Mouse (Mus musculus) layer of hippocampus, adult 2 months (tissue): Measurements from ENCODE around the gene Uimc1. TPM values are rescaled to one million over a fixed set of nuclear protein-coding genes. Genes with fewer than 3 reads are reported as not detected.
A peak's percentile ranks its signal among the peaks of the same experiment; 100 is the strongest.

Experiments
- DNase-seq, 2 experiments: peaks; one replicate each; pipeline ENCODE4 v3.0.0; 2022; ENCODE audit warnings: low spot score in 2 of 2
- H3K27ac ChIP-seq: fragments of 200-600 bp; 2 replicates; pipeline ENCODE4 v1.8.1; 2022
- H3K4me3 ChIP-seq: fragments of 200-600 bp; 2 replicates; pipeline ENCODE4 v1.8.1; 2022; ENCODE audit warnings: mild to moderate bottlenecking
- CTCF ChIP-seq: fragments of 200-600 bp; conservative IDR thresholded peaks from 2 replicates; pipeline ENCODE4 v1.8.1; 2022; ENCODE audit warnings: antibody characterized with exemption, mild to moderate bottlenecking, moderate library complexity
- long read RNA-seq, 2 experiments: library from polyadenylated mRNA; stranded (forward); transcript quantifications; one replicate each; pipeline ENCODE4 v2.0.0; 2021; ENCODE audit warnings: borderline mapping rate in 2 of 2
- total RNA-seq, 2 experiments: library from RNA; stranded (reverse); gene quantifications; 2 replicates each; pipeline ENCODE4 v1.2.3; 2021

The Uimc1 gene
- total RNA-seq: 10 to 100 TPM; 27.9 to 28.5 TPM
- long read RNA-seq, experiment 1, partial matches to known transcripts: 1 of 13 reads
- long read RNA-seq, experiment 1, other reads (novel, unspliced or antisense): 8 of 13 reads
- long read RNA-seq, experiment 2, partial matches to known transcripts: 2 of 10 reads
- long read RNA-seq, experiment 2, other reads (novel, unspliced or antisense): 4 of 10 reads

- peak within 1 kb of the TSS; percentile 81 for H3K4me3 ChIP-seq
- H3K27ac ChIP-seq: peak within 1 kb of the TSS; percentile 91
- DNase-seq: peak; percentile 63 to 77
- peak; percentile 66 for TF ChIP-seq CTCF
These were observed at the start of gene Uimc1 for GRCm38 (mm10) chr13:55099726-55100478. TSS of gene Uimc1 (minus strand) at chr13:55100300.

- H3K27ac ChIP-seq: no peak overlapping the region
- no peak for DNase-seq
- TF ChIP-seq CTCF: no peak
- H3K4me3 ChIP-seq: no peak overlapping the region
These were observed 40.2 kb upstream of the Uimc1 start for GRCm38 (mm10) chr13:55140271-55140670.

- TF ChIP-seq CTCF: peak; percentile 85
- no peak overlapping the region for H3K4me3 ChIP-seq
- H3K27ac ChIP-seq: no peak overlapping the region
- peak in 1 of 2 experiments; percentile 13 for DNase-seq
These were observed 35.3 kb upstream of the Uimc1 start for GRCm38 (mm10) chr13:55135382-55135781.

GRCm38 (mm10) chr13:55133448-55133847 lies 33.3 kb upstream of the Uimc1 start, which contains the start of gene Gm17617:
TSS of gene Gm17617 (minus strand) at chr13:55133548.
- no peak for TF ChIP-seq CTCF
- no peak within 1 kb of the TSS for H3K4me3 ChIP-seq
- H3K27ac ChIP-seq: no peak within 1 kb of the TSS
- no peak for DNase-seq

GRCm38 (mm10) chr13:55124903-55125302 lies 24.8 kb upstream of the Uimc1 start:
- TF ChIP-seq CTCF: no peak
- no peak overlapping the region for H3K27ac ChIP-seq

GRCm38 (mm10) chr13:55114375-55114774 lies 14.3 kb upstream of the Uimc1 start:
- no peak for TF ChIP-seq CTCF
- DNase-seq: no peak
- no peak overlapping the region for H3K27ac ChIP-seq
- no peak overlapping the region for H3K4me3 ChIP-seq

More at GRCm38 (mm10) chr13:55124903-55125302, 24.8 kb upstream of the Uimc1 start:
- DNase-seq: no peak
- H3K4me3 ChIP-seq: no peak overlapping the region

- no peak for TF ChIP-seq CTCF
- Histone ChIP-seq H3K27ac (no peak overlapping the region; the same call in 1 of the 2 replicates), H3K4me3 (no peak overlapping the region)
- peak in 1 of 2 experiments; percentile 26 for DNase-seq
These were observed 7.6 kb upstream of the Uimc1 start for GRCm38 (mm10) chr13:55107694-55108093.

- no peak for DNase-seq
- no peak for TF ChIP-seq CTCF
- H3K4me3 ChIP-seq: no peak overlapping the region; the same call in 1 of the 2 replicates
- H3K27ac ChIP-seq: no peak overlapping the region; the same call in 1 of the 2 replicates
These were observed 7.0 kb upstream of the Uimc1 start for GRCm38 (mm10) chr13:55107116-55107515.

GRCm38 (mm10) chr13:55105953-55106691 lies 6.0 kb upstream of the Uimc1 start:
- no peak for TF ChIP-seq CTCF
- DNase-seq: no peak
- peak overlapping the region; percentile 94 for H3K27ac ChIP-seq
- peak overlapping the region; percentile 85 for H3K4me3 ChIP-seq

- H3K27ac ChIP-seq: peak within 1 kb of the TSS; percentile 94
- peak; percentile 96 for DNase-seq
- H3K4me3 ChIP-seq: peak within 1 kb of the TSS; percentile 85
- peak; percentile 68 for TF ChIP-seq CTCF
These were observed 5.2 kb upstream of the Uimc1 start, which contains the start of gene Zfp346 for GRCm38 (mm10) chr13:55105045-55105952. TSS of gene Zfp346 (plus strand) at chr13:55105311.

- no peak overlapping the region for H3K4me3 ChIP-seq
- DNase-seq: no peak
- H3K27ac ChIP-seq: no peak overlapping the region
- no peak for TF ChIP-seq CTCF
These were observed 3.3 kb upstream of the Uimc1 start for GRCm38 (mm10) chr13:55103351-55103750.

- Histone ChIP-seq H3K4me3 (no peak overlapping the region), H3K27ac (no peak overlapping the region)
- DNase-seq: no peak
- no peak for TF ChIP-seq CTCF
These were observed 2.3 kb upstream of the Uimc1 start for GRCm38 (mm10) chr13:55102366-55102765.
